Mouse (Mus musculus): ENCODE measurements around the gene Tfeb. TPM values are rescaled to one million over a fixed set of nuclear protein-coding genes. Genes with fewer than 3 reads are reported as not detected.
A peak's percentile ranks its signal among the peaks of the same experiment; 100 is the strongest.

Gene Tfeb
- polyA plus RNA-seq, 1 experiment = 51.1 TPM

DNA sequence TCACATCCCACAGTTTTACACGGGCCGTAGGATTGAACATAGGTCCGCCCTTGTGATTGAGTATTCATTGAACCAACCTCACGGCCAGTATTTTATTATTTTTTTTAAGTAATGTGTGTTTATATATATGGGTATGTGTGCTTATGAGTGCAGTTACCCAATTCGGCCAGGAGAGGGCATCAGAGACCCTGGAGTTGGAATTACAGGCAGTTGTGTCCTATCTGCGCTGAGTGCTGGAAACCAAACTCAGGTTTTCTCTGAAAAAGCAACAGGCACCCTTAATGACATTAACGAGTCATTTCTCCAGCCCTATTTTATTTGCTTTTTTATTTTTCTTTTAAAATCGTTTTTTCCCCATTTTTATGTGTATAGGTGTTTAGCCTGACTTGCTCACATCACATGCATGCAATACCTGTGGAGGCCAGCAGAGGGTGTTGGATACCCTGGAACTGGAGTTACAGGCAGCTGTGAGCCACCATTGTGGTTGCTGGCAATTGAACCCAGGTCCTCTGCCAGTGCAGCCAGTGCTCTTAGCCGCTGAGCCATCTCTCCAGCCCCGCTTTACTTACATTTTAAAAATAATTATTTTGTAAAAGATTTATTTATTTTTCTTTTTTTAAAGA, 8.0 kb downstream of the Tfeb start:
- Histone ChIP-seq H3K4me1 (ENCODE audit: control insufficient read depth, insufficient read depth, low read length) (peaks cover 9% of the 10 kb centered on the region), H3K4me3 (replicated peaks; ENCODE audit: extremely low read depth, low read depth, low read length) (no peak overlapping the region)
- 89% methylated on average over 10 of the region's 10 CpGs for WGBS
- TF ChIP-seq CTCF (IDR thresholded peaks at IDR 0.05; ENCODE audit: insufficient read depth, low read length) = peak; percentile 34; the same call in 1 of the 2 replicates
- TF ChIP-seq POLR2A (IDR thresholded peaks at IDR 0.05; ENCODE audit: borderline replicate concordance, extremely low read depth, low read depth, low read length) = no peak
- DNase-seq = no peak

DNA sequence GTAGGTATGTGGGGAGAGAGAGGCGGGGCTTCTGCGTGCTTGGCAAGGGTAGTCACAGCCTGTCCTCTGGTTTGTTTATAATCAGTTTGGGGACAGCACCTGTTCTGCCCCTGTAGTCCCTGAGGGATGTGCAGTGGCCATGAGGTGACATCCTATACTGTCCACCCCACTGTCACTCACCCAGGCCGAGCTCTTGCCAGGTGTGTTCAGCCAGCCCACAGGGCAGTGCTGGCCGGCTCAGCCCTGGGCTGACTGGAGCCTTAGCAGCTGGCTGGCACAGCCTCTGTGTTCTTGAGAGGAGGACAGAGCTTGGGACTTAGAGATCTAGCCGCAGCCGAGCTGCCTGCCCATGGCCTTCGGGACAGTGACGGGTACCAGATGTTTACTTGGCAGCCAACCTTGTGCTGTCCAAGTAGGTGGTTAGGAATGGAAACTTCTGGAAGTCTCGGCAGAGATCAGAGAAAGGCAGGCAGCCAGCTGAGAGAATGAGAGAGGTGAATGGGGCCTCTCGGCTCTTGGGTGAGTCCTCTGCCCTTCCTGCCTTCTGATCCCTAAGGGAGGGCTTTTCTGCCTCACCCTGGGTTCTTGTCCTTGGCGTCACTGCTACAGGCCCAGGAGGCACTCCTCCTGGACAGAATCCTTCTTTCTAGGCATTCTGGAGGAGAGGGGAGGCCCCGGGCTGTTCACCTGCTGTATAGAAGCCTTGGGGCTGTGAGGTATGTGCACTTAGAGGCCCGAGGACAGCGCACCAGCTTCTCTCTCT, 12.1 kb downstream of the Tfeb start:
- DNase-seq = no peak
- Histone ChIP-seq H3K4me3 (replicated peaks; ENCODE audit: extremely low read depth, low read depth, low read length) (no peak overlapping the region), H3K4me1 (ENCODE audit: control insufficient read depth, insufficient read depth, low read length) (peaks cover 9% of the 10 kb centered on the region)
- WGBS = 45% methylated on average over 14 of the region's 14 CpGs
- no peak for TF ChIP-seq CTCF (IDR thresholded peaks at IDR 0.05; ENCODE audit: insufficient read depth, low read length)
- no peak for TF ChIP-seq POLR2A (IDR thresholded peaks at IDR 0.05; ENCODE audit: borderline replicate concordance, extremely low read depth, low read depth, low read length)

- WGBS = 71% methylated on average over 3 of the region's 3 CpGs
- Histone ChIP-seq H3K4me1 (ENCODE audit: control insufficient read depth, insufficient read depth, low read length) (peaks cover 9% of the 10 kb centered on the region), H3K4me3 (replicated peaks; ENCODE audit: extremely low read depth, low read depth, low read length) (no peak overlapping the region)
- no peak for TF ChIP-seq CTCF (IDR thresholded peaks at IDR 0.05; ENCODE audit: insufficient read depth, low read length)
- TF ChIP-seq POLR2A (IDR thresholded peaks at IDR 0.05; ENCODE audit: borderline replicate concordance, extremely low read depth, low read depth, low read length) = no peak
- no peak for DNase-seq
Measured at GRCm38 (mm10) chr17:47749626-47750025, 12.8 kb downstream of the Tfeb start.

- DNase-seq = no peak
- no peak for TF ChIP-seq POLR2A (IDR thresholded peaks at IDR 0.05; ENCODE audit: borderline replicate concordance, extremely low read depth, low read depth, low read length)
- TF ChIP-seq CTCF (IDR thresholded peaks at IDR 0.05; ENCODE audit: insufficient read depth, low read length) = no peak
- 67% methylated on average over 6 of the region's 6 CpGs for WGBS
- H3K4me3 ChIP-seq (replicated peaks; ENCODE audit: extremely low read depth, low read depth, low read length) = no peak overlapping the region
- peaks cover 9% of the 10 kb centered on the region for H3K4me1 ChIP-seq (ENCODE audit: control insufficient read depth, insufficient read depth, low read length)
Measured at GRCm38 (mm10) chr17:47750101-47750500, 13.3 kb downstream of the Tfeb start.

DNA sequence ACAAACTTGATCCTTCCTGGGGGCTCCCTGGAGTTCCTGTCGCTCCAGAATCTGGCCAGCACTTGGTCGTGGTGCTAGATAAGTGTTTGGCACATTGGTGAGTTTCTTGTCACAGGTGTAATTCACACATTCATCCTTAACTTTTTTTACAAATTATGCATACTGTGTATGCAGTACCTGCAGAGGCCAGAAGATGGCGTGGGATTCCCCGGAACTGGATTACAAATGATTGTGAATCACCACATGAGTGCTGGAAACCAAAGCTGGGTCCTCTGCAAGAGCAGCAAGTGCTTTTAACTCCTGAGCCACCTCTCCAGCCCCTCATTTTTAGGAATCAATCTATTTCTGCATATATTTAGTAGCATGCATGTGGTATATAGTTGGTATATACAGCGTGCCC, 15.0 kb downstream of the Tfeb start:
- Histone ChIP-seq H3K4me1 (ENCODE audit: control insufficient read depth, insufficient read depth, low read length) (peaks cover 9% of the 10 kb centered on the region), H3K4me3 (replicated peaks; ENCODE audit: extremely low read depth, low read depth, low read length) (no peak overlapping the region)
- 78% methylated on average over 5 of the region's 5 CpGs for WGBS
- TF ChIP-seq POLR2A (IDR thresholded peaks at IDR 0.05; ENCODE audit: borderline replicate concordance, extremely low read depth, low read depth, low read length) = no peak
- TF ChIP-seq CTCF (IDR thresholded peaks at IDR 0.05; ENCODE audit: insufficient read depth, low read length) = no peak
- DNase-seq = no peak

GRCm38 (mm10) chr17:47753130-47753775, 16.4 kb downstream of the Tfeb start:
- 70% methylated on average over 8 of the region's 8 CpGs for WGBS
- Histone ChIP-seq H3K4me1 (ENCODE audit: control insufficient read depth, insufficient read depth, low read length) (peaks cover 12% of the 10 kb centered on the region), H3K4me3 (replicated peaks; ENCODE audit: extremely low read depth, low read depth, low read length) (no peak overlapping the region)
- no peak for TF ChIP-seq CTCF (IDR thresholded peaks at IDR 0.05; ENCODE audit: insufficient read depth, low read length)
- no peak for TF ChIP-seq POLR2A (IDR thresholded peaks at IDR 0.05; ENCODE audit: borderline replicate concordance, extremely low read depth, low read depth, low read length)
- no peak for DNase-seq

DNA sequence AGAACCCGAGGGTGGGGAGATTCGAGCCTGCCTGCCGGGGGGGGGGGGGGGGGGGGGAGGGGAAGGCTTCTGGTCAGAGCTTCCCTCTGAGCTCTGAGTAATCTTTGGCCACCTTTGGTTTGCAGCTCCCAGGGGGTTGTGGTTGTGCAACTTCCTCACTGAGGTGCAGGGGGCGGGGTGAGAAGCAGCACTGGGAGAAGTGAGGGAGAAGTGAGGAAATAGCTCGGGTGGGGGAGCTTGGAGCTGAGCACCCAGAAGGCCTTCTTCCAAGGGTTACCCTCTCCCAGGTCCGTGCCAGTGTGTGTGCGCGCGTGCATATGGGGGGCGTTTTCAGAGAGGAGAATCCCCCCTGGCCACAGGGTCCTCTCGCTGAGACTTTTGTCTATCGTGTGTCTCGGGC, 17.4 kb downstream of the Tfeb start:
- 52% methylated on average over 12 of the region's 13 CpGs for WGBS
- no peak for DNase-seq

DNA sequence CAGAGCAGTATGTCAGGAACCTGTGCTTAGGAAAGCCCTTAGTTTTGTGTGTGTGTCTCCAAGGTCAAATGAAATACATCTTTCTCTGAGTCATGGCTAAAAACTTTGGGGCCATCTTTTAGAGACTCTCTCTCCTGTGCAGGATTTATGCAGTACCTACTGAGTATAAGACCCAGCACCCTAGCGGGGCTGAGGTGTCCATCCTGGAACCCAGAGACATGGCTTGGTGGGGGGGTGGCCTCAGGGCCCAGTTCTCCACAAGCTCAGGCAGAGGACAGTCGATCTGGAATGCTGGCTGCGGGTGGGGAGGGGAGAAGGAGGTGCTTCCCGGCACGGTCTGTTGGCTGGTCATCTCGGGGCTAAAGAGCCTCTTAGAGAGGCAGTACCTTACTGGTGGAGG, 19.5 kb downstream of the Tfeb start:
- no peak for TF ChIP-seq POLR2A (IDR thresholded peaks at IDR 0.05; ENCODE audit: borderline replicate concordance, extremely low read depth, low read depth, low read length)
- TF ChIP-seq CTCF (IDR thresholded peaks at IDR 0.05; ENCODE audit: insufficient read depth, low read length) = no peak
- 38% methylated on average over 6 of the region's 6 CpGs for WGBS
- Histone ChIP-seq H3K4me1 (ENCODE audit: control insufficient read depth, insufficient read depth, low read length) (peaks cover 9% of the 10 kb centered on the region), H3K4me3 (replicated peaks; ENCODE audit: extremely low read depth, low read depth, low read length) (no peak overlapping the region)
- DNase-seq = no peak

More for the DNA sequence above, 17.4 kb downstream of the Tfeb start:
- H3K4me1 ChIP-seq (ENCODE audit: control insufficient read depth, insufficient read depth, low read length) = peaks cover 5% of the 10 kb centered on the region
- TF ChIP-seq CTCF (IDR thresholded peaks at IDR 0.05; ENCODE audit: insufficient read depth, low read length) (no peak), POLR2A (IDR thresholded peaks at IDR 0.05; ENCODE audit: borderline replicate concordance, extremely low read depth, low read depth, low read length) (no peak)
- no peak overlapping the region for H3K4me3 ChIP-seq (replicated peaks; ENCODE audit: extremely low read depth, low read depth, low read length)

GRCm38 (mm10) chr17:47757056-47757610, 20.3 kb downstream of the Tfeb start:
- WGBS = 75% methylated on average over 7 of the region's 7 CpGs
- DNase-seq = no peak
- TF ChIP-seq POLR2A (IDR thresholded peaks at IDR 0.05; ENCODE audit: borderline replicate concordance, extremely low read depth, low read depth, low read length) (no peak), CTCF (IDR thresholded peaks at IDR 0.05; ENCODE audit: insufficient read depth, low read length) (no peak)
- Histone ChIP-seq H3K4me3 (replicated peaks; ENCODE audit: extremely low read depth, low read depth, low read length) (no peak overlapping the region), H3K4me1 (ENCODE audit: control insufficient read depth, insufficient read depth, low read length) (peaks cover 9% of the 10 kb centered on the region)
